Mouse (Mus musculus): ENCODE measurements around the gene Sap18.
"Not testable (repeated sequence)": the region's sequence is repeated elsewhere in the genome, so short reads cannot be mapped to it uniquely, and the experiment has no call there.

Sap18 gene

GRCm38 (mm10) chr14:57827284-57827683 is 29.3 kb downstream of the Sap18 start:
- no peak for DNase-seq

- no peak for DNase-seq
These were observed 35.5 kb downstream of the Sap18 start for GRCm38 (mm10) chr14:57833526-57833925.

GRCm38 (mm10) chr14:57835157-57835556 is 37.2 kb downstream of the Sap18 start:
- DNase-seq: no peak

GRCm38 (mm10) chr14:57844535-57844934 is 46.6 kb downstream of the Sap18 start:
- no peak for DNase-seq

- not testable (repeated sequence) for DNase-seq
These were observed 50.1 kb downstream of the Sap18 start for GRCm38 (mm10) chr14:57848061-57848460.

DNA sequence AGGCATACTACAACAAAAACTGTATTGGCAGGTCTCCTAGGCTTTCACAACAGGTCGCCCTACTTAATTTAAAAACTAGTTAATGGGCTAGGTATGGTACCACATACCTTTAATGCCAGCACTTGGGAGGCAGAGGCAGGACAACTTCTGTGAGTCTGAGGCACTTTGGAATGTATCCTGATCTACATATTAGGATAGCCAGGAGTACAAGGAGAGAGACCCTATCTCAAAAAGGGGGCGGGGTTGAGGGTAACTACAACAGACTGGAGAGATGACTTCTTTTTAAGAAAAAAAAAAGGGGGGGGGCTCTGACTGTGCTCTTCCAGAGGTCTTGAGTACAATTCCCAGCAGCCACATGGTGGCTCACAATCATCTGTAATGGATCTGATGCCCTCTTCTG is 50.7 kb downstream of the Sap18 start:
- DNase-seq: no peak

GRCm38 (mm10) chr14:57850330-57850729 is 52.4 kb downstream of the Sap18 start:
- DNase-seq: no peak

DNA sequence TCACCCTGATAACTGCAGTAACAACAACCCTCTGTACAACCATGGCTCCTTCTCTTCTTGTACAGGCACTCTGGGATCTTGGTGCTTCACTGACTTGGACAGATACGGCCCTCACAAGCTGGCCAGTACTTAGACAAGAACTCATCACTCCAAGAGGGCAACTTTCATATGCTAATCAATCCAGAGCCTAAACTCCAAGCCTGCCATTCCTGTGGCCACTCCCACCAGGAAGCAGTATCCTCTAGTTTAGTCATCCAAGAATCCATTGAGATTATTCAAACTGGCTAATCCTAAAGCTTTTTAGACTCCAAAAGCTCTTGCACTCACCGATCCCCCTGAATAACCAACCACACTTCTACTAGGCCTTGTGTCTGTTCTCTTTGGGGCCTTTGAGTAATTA is 55.0 kb downstream of the Sap18 start:
- no peak for DNase-seq

GRCm38 (mm10) chr14:57856037-57856436 is 58.1 kb downstream of the Sap18 start:
- DNase-seq: not testable (repeated sequence)
